Mouse (Mus musculus) embryonic facial prominence, embryonic 14.5 days (tissue): ENCODE results near the gene Rph3a. TPM values are rescaled to one million over a fixed set of nuclear protein-coding genes. Genes with fewer than 3 reads are reported as not detected.

Experiments
- ATAC-seq: fragments of 200-750 bp; cut with Nextera tagmentation; 2 replicates; pipeline ENCODE4 v1.8.0; 2017; ENCODE audit warnings: low read depth, moderate number of reproducible peaks, moderate TSS enrichment
- DNase-seq: peaks from one replicate; pipeline ENCODE4 v3.0.0-alpha.2; 2015; ENCODE audit warnings: low spot score
- H3K27ac ChIP-seq: fragments of 300-500 bp; sonication (generic); replicated peaks from 2 replicates; pipeline ENCODE4 v1.5.1; 2014; ENCODE audit warnings: low read depth, mild to moderate bottlenecking, low read length, moderate library complexity
- H3K27me3 ChIP-seq: fragments of 300-500 bp; sonication (generic); replicated peaks from 2 replicates; pipeline ENCODE4 v1.6.1; 2014; ENCODE audit warnings: low read length; ENCODE audit not compliant: control insufficient read depth, insufficient read depth
- H3K36me3 ChIP-seq: fragments of 300-500 bp; sonication (generic); 2 replicates; pipeline ENCODE4 v1.6.1; 2014; ENCODE audit warnings: low read length, mixed read lengths; ENCODE audit not compliant: control insufficient read depth, insufficient read depth
- H3K4me1 ChIP-seq: fragments of 300-500 bp; sonication (generic); 2 replicates; pipeline ENCODE4 v1.6.1; 2014; ENCODE audit warnings: antibody characterized with exemption, low read length; ENCODE audit not compliant: control insufficient read depth, insufficient read depth
- H3K4me2 ChIP-seq: fragments of 300-500 bp; sonication (generic); 2 replicates; pipeline ENCODE4 v1.6.1; 2014; ENCODE audit warnings: low read depth, mild to moderate bottlenecking, low read length, moderate library complexity, mixed read lengths
- H3K4me3 ChIP-seq: fragments of 300-500 bp; sonication (generic); 2 replicates; pipeline ENCODE4 v1.5.1; 2014; ENCODE audit warnings: low read depth, mild to moderate bottlenecking, low read length
- H3K9ac ChIP-seq: fragments of 300-500 bp; sonication (generic); 2 replicates; pipeline ENCODE4 v1.6.1; 2014; ENCODE audit warnings: low read depth, mild to moderate bottlenecking, low read length, moderate library complexity, mixed read lengths
- H3K9me3 ChIP-seq: fragments of 300-500 bp; sonication (generic); 2 replicates; pipeline ENCODE4 v1.6.1; 2016; ENCODE audit warnings: low read length; ENCODE audit not compliant: control insufficient read depth
- WGBS: fragments of 180-500 bp; shearing (Covaris S2); extraction: QIAGEN DNeasy Blood & Tissue Kit; methylation state at CpG from one replicate; pipeline ENCODE4 v1.1.7; 2014; 5-methylcytosine and 5-hydroxymethylcytosine counted together
- polyA plus RNA-seq: library from polyadenylated mRNA; unstranded; fragments of >200 nt; fragmentation: Nextera tagmentation; extraction: Ambion mirVana; gene quantifications from 2 replicates; pipeline ENCODE4 v1.2.1, GENCODE M21; 2014

The Rph3a gene
- polyA plus RNA-seq, 1 experiment from 2014 or later = 1.2 TPM

- Histone ChIP-seq H3K27ac (no peak overlapping the region), H3K4me1 (no peaks in the 10 kb centered on the region), H3K4me3 (no peak overlapping the region), H3K9me3 (no peaks in the 10 kb centered on the region), H3K9ac (no peak overlapping the region), H3K27me3 (no peaks in the 10 kb centered on the region), H3K36me3 (no peaks in the 10 kb centered on the region), H3K4me2 (no peak overlapping the region)
- 88% methylated on average over 3 of the region's 3 CpGs for WGBS
- DNase-seq (no peak), ATAC-seq (no peak)
These were observed 21.5 kb downstream of the Rph3a start for GRCm38 (mm10) chr5:120988373-120988772.

DNA sequence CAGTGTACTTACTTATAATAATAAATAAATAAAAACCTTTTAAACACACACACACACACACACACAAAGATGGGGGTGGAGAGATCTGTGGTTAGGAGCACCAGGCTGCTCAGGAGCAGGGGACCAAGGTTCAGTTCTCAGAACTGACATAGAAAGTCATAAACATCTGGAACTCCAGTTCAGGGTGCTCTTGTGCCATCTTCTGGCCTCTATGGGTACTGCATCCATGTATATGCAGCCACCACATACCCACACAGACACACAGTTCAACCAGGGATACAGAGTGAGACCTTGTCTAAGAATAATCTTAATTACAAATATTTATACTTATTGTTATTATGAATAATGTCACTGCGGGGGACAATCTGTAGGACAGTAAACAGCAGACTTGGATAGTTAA, 26.9 kb downstream of the Rph3a start:
- Histone ChIP-seq H3K9ac (no peak overlapping the region), H3K4me3 (no peak overlapping the region), H3K9me3 (0 out of 2 replicates have a peak, but pooled peaks cover 4% of the 10 kb centered on the region), H3K4me2 (no peak overlapping the region), H3K27ac (no peak overlapping the region), H3K4me1 (no peaks in the 10 kb centered on the region), H3K27me3 (no peaks in the 10 kb centered on the region), H3K36me3 (no peaks in the 10 kb centered on the region)
- ATAC-seq (no peak), DNase-seq (no peak)
- 80% methylated on average over 1 of the region's 1 CpGs for WGBS

DNA sequence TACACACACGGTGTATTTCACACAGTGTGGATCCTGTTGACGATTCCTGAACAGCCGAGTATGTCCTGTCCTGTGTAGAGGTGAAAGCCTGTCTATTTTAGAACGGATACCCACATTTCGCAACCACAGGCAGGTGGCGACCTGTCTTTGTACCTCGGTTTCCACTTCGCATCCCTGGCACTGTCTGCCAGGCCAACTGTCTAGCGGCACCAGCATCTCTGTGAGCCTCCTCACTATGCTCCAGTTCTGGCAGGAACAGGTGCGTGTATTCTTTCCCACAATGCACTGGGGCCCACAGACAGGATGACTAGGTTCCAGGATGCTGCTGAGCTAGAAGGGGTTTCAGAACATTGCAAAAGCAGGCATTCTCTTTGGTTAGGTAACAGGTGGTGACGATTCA, 28.7 kb downstream of the Rph3a start:
- H3K36me3 ChIP-seq = no peaks in the 10 kb centered on the region
- H3K27ac ChIP-seq = no peak overlapping the region
- no peaks in the 10 kb centered on the region for H3K4me1 ChIP-seq
- no peak overlapping the region for H3K4me2 ChIP-seq
- no peak for DNase-seq
- no peak overlapping the region for H3K9ac ChIP-seq
- 0 out of 2 replicates have a peak, but pooled peaks cover 4% of the 10 kb centered on the region for H3K9me3 ChIP-seq
- H3K4me3 ChIP-seq = no peak overlapping the region
- H3K27me3 ChIP-seq = no peaks in the 10 kb centered on the region
- ATAC-seq = no peak
- 91% methylated on average over 11 of the region's 11 CpGs for WGBS

GRCm38 (mm10) chr5:120980116-120980515, 29.8 kb downstream of the Rph3a start:
- no peak for DNase-seq
- no peaks in the 10 kb centered on the region for H3K27me3 ChIP-seq
- no peak overlapping the region for H3K4me2 ChIP-seq
- ATAC-seq = no peak
- H3K4me3 ChIP-seq = no peak overlapping the region
- no peak overlapping the region for H3K27ac ChIP-seq
- no peaks in the 10 kb centered on the region for H3K36me3 ChIP-seq
- H3K9me3 ChIP-seq = 0 out of 2 replicates have a peak, but pooled peaks cover 4% of the 10 kb centered on the region
- no peak overlapping the region for H3K9ac ChIP-seq
- WGBS = 76% methylated on average over 2 of the region's 2 CpGs
- no peaks in the 10 kb centered on the region for H3K4me1 ChIP-seq

DNA sequence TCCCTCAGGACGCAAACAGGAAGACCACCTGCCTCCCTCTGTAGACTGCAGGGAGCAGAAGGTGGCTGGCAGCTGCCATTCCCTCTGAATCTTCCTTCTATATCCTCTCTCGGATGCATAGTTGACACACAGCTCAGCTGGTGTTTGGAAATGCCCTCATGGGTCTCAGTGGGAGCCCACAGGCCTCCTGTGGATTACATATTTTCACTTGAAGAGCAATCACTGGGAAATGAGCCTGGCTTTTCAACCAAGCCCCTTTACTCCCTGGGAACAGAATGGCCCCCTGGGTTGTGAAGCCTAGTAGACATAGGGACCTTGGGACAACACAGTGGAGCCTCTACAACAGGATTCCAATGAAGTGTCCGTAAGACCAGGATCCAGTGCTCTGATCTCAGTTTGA, 33.8 kb downstream of the Rph3a start:
- no peak for DNase-seq
- Histone ChIP-seq H3K27me3 (no peaks in the 10 kb centered on the region), H3K9ac (no peak overlapping the region), H3K4me3 (no peak overlapping the region), H3K36me3 (no peaks in the 10 kb centered on the region), H3K4me2 (no peak overlapping the region), H3K9me3 (0 out of 2 replicates have a peak, but pooled peaks cover 4% of the 10 kb centered on the region), H3K27ac (no peak overlapping the region), H3K4me1 (no peaks in the 10 kb centered on the region)
- ATAC-seq = no peak
- 52% methylated on average over 3 of the region's 3 CpGs for WGBS

GRCm38 (mm10) chr5:120974522-120974921, 35.4 kb downstream of the Rph3a start:
- no peak overlapping the region for H3K27ac ChIP-seq
- H3K9me3 ChIP-seq = no peaks in the 10 kb centered on the region
- no peak overlapping the region for H3K4me3 ChIP-seq
- DNase-seq = no peak
- 52% methylated on average over 8 of the region's 8 CpGs for WGBS
- no peaks in the 10 kb centered on the region for H3K27me3 ChIP-seq
- H3K36me3 ChIP-seq = no peaks in the 10 kb centered on the region
- H3K4me2 ChIP-seq = no peak overlapping the region
- H3K9ac ChIP-seq = no peak overlapping the region
- no peaks in the 10 kb centered on the region for H3K4me1 ChIP-seq
- no peak for ATAC-seq

DNA sequence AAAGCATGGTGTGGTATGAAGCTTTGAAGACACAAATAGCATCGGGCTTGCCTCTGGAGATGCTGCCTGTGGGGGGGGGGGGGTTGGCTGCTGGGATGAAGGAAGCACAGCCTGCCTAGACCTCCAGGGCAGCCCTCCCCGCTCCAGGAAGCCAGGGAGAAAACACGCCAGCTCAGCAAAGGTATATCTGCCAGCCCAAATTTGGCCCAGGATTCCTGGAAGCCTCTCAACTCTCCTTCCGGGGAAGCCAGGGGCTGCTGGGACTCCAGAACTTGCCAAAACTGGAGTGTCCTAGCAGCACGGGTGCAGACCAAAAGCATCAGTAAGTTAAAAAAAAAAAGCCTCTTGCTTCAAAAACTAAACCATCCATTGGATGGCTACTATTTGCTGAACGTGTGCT, 37.6 kb downstream of the Rph3a start:
- Histone ChIP-seq H3K4me1 (no peaks in the 10 kb centered on the region), H3K27me3 (no peaks in the 10 kb centered on the region), H3K9me3 (no peaks in the 10 kb centered on the region), H3K4me2 (no peak overlapping the region), H3K9ac (no peak overlapping the region), H3K36me3 (no peaks in the 10 kb centered on the region), H3K27ac (no peak overlapping the region), H3K4me3 (no peak overlapping the region)
- ATAC-seq (no peak), DNase-seq (no peak)
- 75% methylated on average over 6 of the region's 6 CpGs for WGBS

DNA sequence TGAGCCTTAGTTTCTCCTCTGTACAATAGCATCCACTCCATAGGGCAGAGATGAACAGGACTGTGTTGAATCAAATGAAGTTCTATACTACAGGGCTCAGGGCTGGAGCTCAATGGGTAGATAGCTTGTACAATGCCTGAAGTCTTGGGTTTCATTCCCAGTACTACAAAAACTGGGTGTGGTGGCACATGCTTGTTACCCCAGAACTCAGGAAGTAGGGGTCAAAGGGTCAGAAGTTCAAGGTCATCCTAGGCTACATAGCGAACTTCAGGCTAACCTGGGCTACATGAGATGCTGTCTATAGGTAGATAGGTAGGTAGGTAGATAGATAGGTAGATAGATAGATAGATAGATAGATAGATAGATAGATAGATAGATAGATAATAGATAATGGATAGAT, 38.6 kb downstream of the Rph3a start:
- Histone ChIP-seq H3K36me3 (no peaks in the 10 kb centered on the region), H3K9ac (no peak overlapping the region), H3K9me3 (no peaks in the 10 kb centered on the region), H3K27ac (no peak overlapping the region), H3K27me3 (no peaks in the 10 kb centered on the region), H3K4me3 (no peak overlapping the region), H3K4me1 (no peaks in the 10 kb centered on the region), H3K4me2 (no peak overlapping the region)
- ATAC-seq (no peak), DNase-seq (no peak)
- WGBS = 76% methylated on average over 1 of the region's 1 CpGs

- WGBS = 33% methylated on average over 4 of the region's 4 CpGs
- DNase-seq = no peak
- Histone ChIP-seq H3K27ac (no peak overlapping the region), H3K9me3 (no peaks in the 10 kb centered on the region), H3K4me2 (no peak overlapping the region), H3K9ac (no peak overlapping the region), H3K27me3 (no peaks in the 10 kb centered on the region), H3K4me1 (no peaks in the 10 kb centered on the region), H3K36me3 (no peaks in the 10 kb centered on the region), H3K4me3 (no peak overlapping the region)
- no peak for ATAC-seq
These were observed 40.2 kb downstream of the Rph3a start for GRCm38 (mm10) chr5:120969703-120970102.
